Mouse (Mus musculus) left cerebral cortex, postnatal 36 days (tissue): ENCODE data around the gene Slc35f6. TPM values are rescaled to one million over a fixed set of nuclear protein-coding genes. Genes with fewer than 3 reads are reported as not detected.
"Not testable (repeated sequence)": the region's sequence is repeated elsewhere in the genome, so short reads cannot be mapped to it uniquely, and the experiment has no call there.

Experiments used
- DNase-seq, 2 experiments: peaks; one replicate each; pipeline ENCODE4 v3.0.0; 2021 to 2022; ENCODE audit warnings: low spot score in 2 of 2, mixed read lengths in 1 of 2
- intact Hi-C: fragments of 180-260 bp; cut with DNase I; formaldehyde crosslinking; loops from one replicate; pipeline ENCODE4 v1.15.1; 2025
- microRNA-seq: library from miRNA; unstranded; fragments of <30 nt; microRNA quantifications from one replicate; pipeline ENCODE4 v1.2.0, GENCODE M21; 2022
- total RNA-seq, 2 experiments: library from RNA; stranded (reverse); gene quantifications; 2 replicates each; pipeline ENCODE4 v1.2.3; 2021

Slc35f6 gene
- total RNA-seq, 2 experiments from 2014 or later: 38.5 to 38.7 TPM

- intact Hi-C loops: no loop called here
- no peak for DNase-seq
These were observed 31.9 kb downstream of the Slc35f6 start for GRCm38 (mm10) chr5:30679593-30679992.

DNA sequence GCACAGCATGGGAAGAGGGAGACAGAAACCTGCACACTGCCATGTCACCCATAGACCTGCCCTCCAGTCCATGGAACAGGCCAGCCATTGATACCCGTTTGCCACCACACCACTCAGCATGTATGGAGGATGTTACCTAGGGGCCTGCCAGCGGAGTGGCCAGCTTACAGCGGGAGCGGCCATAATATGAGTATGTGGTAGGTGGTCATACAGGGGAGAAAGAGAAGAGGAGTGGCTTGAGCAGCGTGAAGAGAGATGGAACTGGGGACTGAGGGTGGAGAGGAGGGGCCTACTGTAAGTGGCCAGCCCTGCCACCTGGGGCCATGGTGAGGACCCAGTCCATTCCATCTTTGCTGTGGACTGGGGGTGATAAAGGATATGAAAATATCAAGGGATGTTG is 34.2 kb downstream of the Slc35f6 start:
- DNase-seq: no peak
- intact Hi-C loops: no loop called here

- no peak for DNase-seq
- intact Hi-C loops: no loop called here
These were observed 35.4 kb downstream of the Slc35f6 start for GRCm38 (mm10) chr5:30682967-30683600.

- no peak for DNase-seq
- intact Hi-C loops: no loop called here
These were observed 36.3 kb downstream of the Slc35f6 start for GRCm38 (mm10) chr5:30683993-30684392.

- no peak for DNase-seq
- intact Hi-C loops: no loop called here
These were observed 39.0 kb downstream of the Slc35f6 start for GRCm38 (mm10) chr5:30686781-30687180.

- DNase-seq: no peak
- intact Hi-C loops: no loop called here
These were observed 52.7 kb downstream of the Slc35f6 start for GRCm38 (mm10) chr5:30700361-30701000.

GRCm38 (mm10) chr5:30701373-30701772 is 53.6 kb downstream of the Slc35f6 start:
- intact Hi-C loops, DNase-seq: not testable (repeated sequence)

GRCm38 (mm10) chr5:30701866-30702265 is 54.1 kb downstream of the Slc35f6 start:
- DNase-seq: no peak
- intact Hi-C loops: no loop called here

Small RNAs within 50 kb of the gene (microRNA-seq; reads per million reads assigned to microRNA genes)
- not detected for gene Mir5625

Other genes starting within 250 kb of the Slc35f6 start
- gene Otof, start 186.0 kb upstream of the Slc35f6 start, total RNA-seq: 10 to 100 TPM; 14.2 to 29.6 TPM
- not detected for gene 1700001C02Rik, start 181.9 kb upstream of the Slc35f6 start, total RNA-seq
- gene Cib4, start 102.1 kb upstream of the Slc35f6 start, total RNA-seq: not detected
- gene Kcnk3, start 59.8 kb upstream of the Slc35f6 start, total RNA-seq: 10 to 100 TPM; 21.1 to 21.3 TPM
- 1 to 10 TPM; 6.0 TPM for gene Cenpa, start 18.8 kb downstream of the Slc35f6 start, total RNA-seq
- 10 to 100 TPM; 21.6 to 30.1 TPM for gene Dpysl5, start 63.6 kb downstream of the Slc35f6 start, total RNA-seq
- 100 to 1,000 TPM; 223 to 238 TPM for gene Mapre3, start 166.7 kb downstream of the Slc35f6 start, total RNA-seq
- gene Tmem214, start 220.1 kb downstream of the Slc35f6 start, total RNA-seq: 10 to 100 TPM; 51.9 to 79.5 TPM
- 10 to 100 TPM; 13.5 to 20.2 TPM for gene Agbl5, start 240.8 kb downstream of the Slc35f6 start, total RNA-seq